Mouse (Mus musculus) kidney, adult 2 months (tissue): Measurements from ENCODE around the gene Cep83.

ENCODE experiments used
- CTCF ChIP-seq: fragments of 200-500 bp; conservative IDR thresholded peaks from 2 replicates; pipeline ENCODE4 v1.5.1; 2011; ENCODE audit warnings: low read depth, mild to moderate bottlenecking, control low read depth, low read length, moderate library complexity, mixed read lengths; ENCODE audit not compliant: insufficient read depth, insufficient read length
- POLR2A ChIP-seq: fragments of 200-500 bp; IDR thresholded peaks from one replicate; pipeline ENCODE4 v1.6.1; 2011; ENCODE audit warnings: low read depth, low read length, control low read depth

GRCm38 (mm10) chr10:94771496-94771895 is 83.0 kb downstream of the Cep83 start:
- TF ChIP-seq POLR2A = no peak
- TF ChIP-seq CTCF = no peak
